Mouse (Mus musculus) G1E-ER4 (cell line): Measurements from ENCODE around the gene Fut2. TPM values are rescaled to one million over a fixed set of nuclear protein-coding genes. Genes with fewer than 3 reads are reported as not detected.
A peak's percentile ranks its signal among the peaks of the same experiment; 100 is the strongest.

Experiments used
- GATA1 ChIP-seq: IDR thresholded peaks from one replicate; pipeline ENCODE4 v1.8.0; 2012; ENCODE audit warnings: low read length, inconsistent platforms
- polyA plus RNA-seq: library from polyadenylated mRNA; stranded (reverse); fragments of >175 nt; gene quantifications from 2 replicates; pipeline ENCODE4 v1.2.3, GENCODE M21; 2012

The Fut2 gene
- polyA plus RNA-seq: not detected in 2 replicates

- no peak for TF ChIP-seq GATA1
These were observed at the start of gene Fut2 for GRCm38 (mm10) chr7:45666161-45666560. Gene Fut2 (minus strand): TSS chr7:45666394.

- peak; percentile 28 for TF ChIP-seq GATA1
These were observed 49.0 kb upstream of the Fut2 start, which contains the start of gene Rpl18 for GRCm38 (mm10) chr7:45715090-45715708. Gene Rpl18 (plus strand): TSS chr7:45715457.

- no peak for TF ChIP-seq GATA1
These were observed 48.5 kb upstream of the Fut2 start for GRCm38 (mm10) chr7:45714630-45715089.

- TF ChIP-seq GATA1: no peak
These were observed 47.8 kb upstream of the Fut2 start for GRCm38 (mm10) chr7:45713881-45714520.

GRCm38 (mm10) chr7:45713396-45713795, 47.2 kb upstream of the Fut2 start:
- no peak for TF ChIP-seq GATA1

GRCm38 (mm10) chr7:45712022-45712757, 46.0 kb upstream of the Fut2 start:
- no peak for TF ChIP-seq GATA1

GRCm38 (mm10) chr7:45711316-45712021, 45.3 kb upstream of the Fut2 start:
- TF ChIP-seq GATA1: no peak

- no peak for TF ChIP-seq GATA1
These were observed 44.4 kb upstream of the Fut2 start for GRCm38 (mm10) chr7:45710477-45711191.

GRCm38 (mm10) chr7:45709677-45710355, 43.6 kb upstream of the Fut2 start:
- TF ChIP-seq GATA1: no peak

GRCm38 (mm10) chr7:45709036-45709435, 42.8 kb upstream of the Fut2 start:
- TF ChIP-seq GATA1: no peak

GRCm38 (mm10) chr7:45708221-45708761, 42.1 kb upstream of the Fut2 start:
- TF ChIP-seq GATA1: no peak

GRCm38 (mm10) chr7:45707375-45707967, 41.3 kb upstream of the Fut2 start:
- no peak for TF ChIP-seq GATA1

GRCm38 (mm10) chr7:45706721-45707241, 40.6 kb upstream of the Fut2 start:
- TF ChIP-seq GATA1: no peak

GRCm38 (mm10) chr7:45705873-45706281, 39.7 kb upstream of the Fut2 start:
- TF ChIP-seq GATA1: no peak
